In the genomic region with DNA sequence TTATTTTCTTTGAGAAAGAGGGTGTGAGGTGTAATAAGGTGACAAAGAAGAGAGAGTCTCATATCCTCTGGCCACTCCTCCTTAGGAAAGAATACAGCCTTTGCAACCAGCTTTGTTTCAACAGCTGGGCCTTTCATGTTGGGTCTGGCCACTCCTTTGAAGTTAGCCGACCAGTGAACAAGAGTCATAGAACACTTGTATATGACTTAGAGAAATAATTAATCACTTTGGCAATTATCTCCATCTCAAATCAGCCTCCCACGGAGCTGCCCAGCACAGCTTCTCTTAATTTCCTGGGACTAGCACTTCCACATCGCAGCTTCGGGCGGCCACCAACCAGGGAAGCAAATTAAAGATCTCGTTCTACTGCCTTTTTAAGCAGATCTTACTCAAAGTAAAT, we compare ENCODE assay signal across 24 mouse cellular contexts.
"Had no signal": no experiment of that assay in that cellular context is flagged by ENCODE, and none has a peak within 500 bp of the region (broad histone marks: within the 10 kb centered on the region; RNA-seq: fewer than 3 reads in every experiment).

No protein-coding gene starts in this region.

- H3K4me3 ChIP-seq: heart, adult 2 months; heart, embryonic 13.5 days; heart, embryonic 15.5 days; hindbrain, embryonic 13.5 days; hindbrain, embryonic 15.5 days; limb, embryonic 10.5 days; limb, embryonic 12.5 days; liver, embryonic 13.5 days; liver, embryonic 15.5 days had no signal

- H3K9ac ChIP-seq: heart, embryonic 13.5 days; heart, embryonic 15.5 days; hindbrain, embryonic 13.5 days; hindbrain, embryonic 15.5 days; limb, embryonic 12.5 days; liver, embryonic 13.5 days; liver, embryonic 15.5 days had no signal

- H3K27ac ChIP-seq: heart, adult 2 months; heart, embryonic 13.5 days; heart, embryonic 15.5 days; hindbrain, embryonic 13.5 days; hindbrain, embryonic 15.5 days; hindbrain, postnatal 0 days; limb, embryonic 10.5 days; limb, embryonic 12.5 days; liver, embryonic 13.5 days; liver, embryonic 15.5 days had no signal

- H3K4me1 ChIP-seq: heart, embryonic 13.5 days; heart, embryonic 15.5 days; hindbrain, embryonic 13.5 days; hindbrain, embryonic 15.5 days; liver, embryonic 13.5 days; liver, embryonic 15.5 days had no signal

- H3K9me3 ChIP-seq: heart, embryonic 13.5 days; heart, embryonic 15.5 days; hindbrain, embryonic 13.5 days; hindbrain, embryonic 15.5 days; limb, embryonic 10.5 days; limb, embryonic 12.5 days; liver, embryonic 13.5 days; liver, embryonic 15.5 days had no signal

- ATAC-seq: hindbrain, postnatal 0 days; intestine, embryonic 16.5 days had no signal

- H3K36me3 ChIP-seq: heart, embryonic 13.5 days; heart, embryonic 15.5 days; hindbrain, embryonic 13.5 days; hindbrain, embryonic 15.5 days; limb, embryonic 10.5 days; limb, embryonic 12.5 days; liver, embryonic 13.5 days; liver, embryonic 15.5 days had no signal

- H3K27me3 ChIP-seq: heart, embryonic 13.5 days; heart, embryonic 15.5 days; hindbrain, embryonic 13.5 days; hindbrain, embryonic 15.5 days; limb, embryonic 12.5 days; liver, embryonic 13.5 days; liver, embryonic 15.5 days had no signal

- H3K4me2 ChIP-seq: heart, embryonic 11.5 days; heart, embryonic 13.5 days; heart, embryonic 15.5 days; hindbrain, embryonic 13.5 days; hindbrain, embryonic 15.5 days; limb, embryonic 12.5 days; liver, embryonic 11.5 days; liver, embryonic 13.5 days; liver, embryonic 15.5 days had no signal

- DNase-seq: gastrocnemius, postnatal 14 days; gastrocnemius, postnatal 36 days; heart, adult 11 months; heart, adult 2 months; heart, postnatal 14 days; heart, postnatal 36 days; kidney, adult 11 months; kidney, adult 8-10 months; kidney, postnatal 14 days; layer of hippocampus, adult 9-11 months; layer of hippocampus, postnatal 36 days; liver; liver, embryonic 13.5 days had no signal
